Mouse (Mus musculus) lung, postnatal 4 days (tissue): ENCODE data around the gene Rbpj.

Experiments used
- DNase-seq, 2 experiments: peaks; one replicate each; pipeline ENCODE4 v3.0.0; 2021

Gene Rbpj

GRCm38 (mm10) chr5:53678036-53678767 lies 212.2 kb downstream of the Rbpj start:
- no peak for DNase-seq

DNA sequence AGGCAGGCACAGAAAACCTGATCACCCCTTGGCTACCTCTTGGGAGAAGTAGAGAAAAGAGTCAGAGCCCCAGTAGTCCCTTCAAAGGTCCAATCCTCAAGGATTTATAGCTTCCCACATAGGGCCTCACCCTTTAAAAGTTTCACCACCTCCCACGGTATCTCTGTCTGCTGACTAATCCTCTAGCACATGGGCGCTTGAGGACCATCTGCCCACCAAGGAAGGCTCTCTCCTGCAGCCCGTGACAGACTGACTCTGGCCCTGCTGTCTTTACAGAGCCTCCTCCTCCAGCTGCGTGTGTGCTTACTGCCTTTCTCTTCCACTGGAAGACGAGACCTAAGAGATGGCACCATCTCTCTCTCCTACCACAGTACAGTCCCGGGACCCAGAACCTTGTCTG lies 213.7 kb downstream of the Rbpj start:
- no peak for DNase-seq

GRCm38 (mm10) chr5:53683916-53684315 lies 218.0 kb downstream of the Rbpj start:
- no peak for DNase-seq

- DNase-seq, result no peak
These were observed 218.5 kb downstream of the Rbpj start for GRCm38 (mm10) chr5:53684417-53684816.

- DNase-seq, result no peak
These were observed 219.7 kb downstream of the Rbpj start for GRCm38 (mm10) chr5:53685623-53686022.

- DNase-seq, result no peak
These were observed 220.4 kb downstream of the Rbpj start for GRCm38 (mm10) chr5:53686379-53686778.

GRCm38 (mm10) chr5:53688326-53688725 lies 222.4 kb downstream of the Rbpj start:
- no peak for DNase-seq

- no peak for DNase-seq
These were observed 225.6 kb downstream of the Rbpj start for GRCm38 (mm10) chr5:53691577-53691976.

- DNase-seq, result no peak
These were observed 226.1 kb downstream of the Rbpj start for GRCm38 (mm10) chr5:53692100-53692499.

DNA sequence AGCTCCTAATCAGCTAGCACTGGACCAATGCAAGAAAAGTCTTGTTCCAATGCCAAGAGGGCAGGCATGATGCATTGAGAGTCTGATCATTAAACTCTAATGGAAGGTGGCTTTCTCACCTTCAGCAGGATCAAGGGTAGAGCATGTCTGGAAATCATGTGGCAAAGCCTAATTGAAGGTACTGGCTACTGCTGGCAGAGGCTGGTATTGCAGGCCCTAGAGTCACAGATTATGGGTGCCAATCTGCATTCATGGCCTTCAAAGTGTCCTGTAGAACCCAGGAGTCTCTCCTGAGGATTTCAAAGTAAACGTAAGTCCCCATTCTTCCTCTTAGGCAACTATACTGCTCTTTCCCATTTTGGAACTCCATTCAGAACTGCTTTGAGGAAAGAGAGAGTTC lies 226.7 kb downstream of the Rbpj start:
- DNase-seq, result no peak

DNA sequence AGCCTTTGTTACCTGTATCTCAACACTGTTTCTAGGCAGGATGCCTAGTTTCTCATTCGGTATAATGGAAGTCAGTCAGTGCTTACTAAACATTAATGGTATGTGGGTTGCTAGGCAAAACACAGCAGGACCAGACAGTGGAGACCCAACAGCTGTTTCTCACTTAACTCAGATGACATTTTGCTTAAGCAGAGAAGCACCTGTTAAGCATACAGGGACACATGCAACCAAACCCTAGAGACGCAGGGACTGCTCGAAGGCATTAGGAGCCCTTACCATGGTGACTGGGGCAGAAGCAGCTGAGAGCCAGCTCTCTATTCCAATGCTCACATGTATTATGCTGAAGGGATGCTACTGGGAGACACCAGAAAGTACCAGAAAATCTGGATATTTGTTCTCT lies 230.7 kb downstream of the Rbpj start:
- DNase-seq, result no peak

- DNase-seq, result peak in 1 of 2 experiments; percentile 36
These were observed 231.8 kb downstream of the Rbpj start for GRCm38 (mm10) chr5:53697794-53698193.

- DNase-seq, result no peak
These were observed 236.7 kb downstream of the Rbpj start for GRCm38 (mm10) chr5:53702686-53703085.
